Mouse (Mus musculus) midbrain, embryonic 14.5 days (tissue): ENCODE measurements around the gene Col4a3bp. TPM values are rescaled to one million over a fixed set of nuclear protein-coding genes. Genes with fewer than 3 reads are reported as not detected.

ENCODE experiments used
- ATAC-seq: fragments of 200-750 bp; cut with Nextera tagmentation; 2 replicates; pipeline ENCODE4 v1.8.0; 2017; ENCODE audit warnings: moderate number of reproducible peaks, moderate library complexity; ENCODE audit not compliant: low FRiP score, low TSS enrichment
- DNase-seq: peaks from one replicate; pipeline ENCODE4 v3.0.0-alpha.2; 2015
- H3K27ac ChIP-seq: fragments of 300-500 bp; sonication (generic); replicated peaks from 2 replicates; pipeline ENCODE4 v1.5.1; 2014; ENCODE audit warnings: mild to moderate bottlenecking, low read depth, low read length, moderate library complexity
- H3K27me3 ChIP-seq: fragments of 300-500 bp; sonication (generic); 2 replicates; pipeline ENCODE4 v1.6.1; 2014; ENCODE audit warnings: low read length, control low read depth, mixed read lengths; ENCODE audit not compliant: control insufficient read depth, insufficient read depth
- H3K36me3 ChIP-seq: fragments of 300-500 bp; sonication (generic); 2 replicates; pipeline ENCODE4 v1.6.1; 2014; ENCODE audit warnings: low read length, control low read depth; ENCODE audit not compliant: control insufficient read depth, insufficient read depth
- H3K4me1 ChIP-seq: fragments of 300-500 bp; sonication (generic); 2 replicates; pipeline ENCODE4 v1.6.1; 2014; ENCODE audit warnings: mild to moderate bottlenecking, antibody characterized with exemption, low read length, control low read depth; ENCODE audit not compliant: control insufficient read depth, insufficient read depth
- H3K4me2 ChIP-seq: fragments of 300-500 bp; sonication (generic); 2 replicates; pipeline ENCODE4 v1.6.1; 2014; ENCODE audit warnings: mild to moderate bottlenecking, low read length, moderate library complexity
- H3K4me3 ChIP-seq: fragments of 300-500 bp; sonication (generic); replicated peaks from 2 replicates; pipeline ENCODE4 v1.5.1; 2014; ENCODE audit warnings: low read depth, low read length
- H3K9ac ChIP-seq: fragments of 300-500 bp; sonication (generic); replicated peaks from 2 replicates; pipeline ENCODE4 v1.6.1; 2014; ENCODE audit warnings: mild to moderate bottlenecking, low read length, moderate library complexity
- H3K9me3 ChIP-seq: fragments of 300-500 bp; sonication (generic); 2 replicates; pipeline ENCODE4 v1.6.1; 2016; ENCODE audit warnings: low read length, control low read depth, mixed read lengths; ENCODE audit not compliant: control insufficient read depth
- WGBS: fragments of 180-500 bp; shearing (Covaris S2); extraction: QIAGEN DNeasy Blood & Tissue Kit; methylation state at CpG from one replicate; pipeline ENCODE4 v1.1.7; 2014; 5-methylcytosine and 5-hydroxymethylcytosine counted together
- polyA plus RNA-seq: library from polyadenylated mRNA; unstranded; fragments of >200 nt; fragmentation: Nextera tagmentation; extraction: Ambion mirVana; gene quantifications from 2 replicates; pipeline ENCODE4 v1.2.1, GENCODE M21; 2014

The Col4a3bp gene
- polyA plus RNA-seq, 1 experiment from 2014 or later = 9.1 TPM

DNA sequence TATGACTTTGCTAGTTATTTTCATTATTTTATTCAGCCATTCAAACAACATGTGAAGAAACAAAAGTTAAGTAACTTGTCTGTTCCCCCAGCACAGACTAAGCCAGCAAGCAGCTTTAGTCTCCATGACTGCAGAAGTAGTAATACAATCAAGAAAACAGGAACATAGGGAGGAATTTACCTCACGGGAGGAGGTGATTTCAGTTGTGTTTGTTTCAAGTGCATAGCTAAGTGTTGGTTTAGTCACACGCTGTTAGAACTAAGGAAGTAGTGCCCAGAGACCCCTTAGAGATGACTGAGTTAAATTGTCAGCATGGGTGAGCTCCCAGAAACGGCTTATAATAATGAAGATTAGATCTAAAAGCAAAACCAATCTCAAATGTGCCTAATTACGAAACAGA is 5.5 kb downstream of the Col4a3bp start:
- DNase-seq (no peak), ATAC-seq (no peak)
- no peaks in the 10 kb centered on the region for H3K9me3 ChIP-seq
- H3K4me1 ChIP-seq = peaks cover 9% of the 10 kb centered on the region
- H3K9ac ChIP-seq = no peak overlapping the region
- H3K4me3 ChIP-seq = no peak overlapping the region
- H3K36me3 ChIP-seq = no peaks in the 10 kb centered on the region
- no peak overlapping the region for H3K27ac ChIP-seq
- no peaks in the 10 kb centered on the region for H3K27me3 ChIP-seq
- H3K4me2 ChIP-seq = no peak overlapping the region
- WGBS = 73% methylated on average over 4 of the region's 4 CpGs

DNA sequence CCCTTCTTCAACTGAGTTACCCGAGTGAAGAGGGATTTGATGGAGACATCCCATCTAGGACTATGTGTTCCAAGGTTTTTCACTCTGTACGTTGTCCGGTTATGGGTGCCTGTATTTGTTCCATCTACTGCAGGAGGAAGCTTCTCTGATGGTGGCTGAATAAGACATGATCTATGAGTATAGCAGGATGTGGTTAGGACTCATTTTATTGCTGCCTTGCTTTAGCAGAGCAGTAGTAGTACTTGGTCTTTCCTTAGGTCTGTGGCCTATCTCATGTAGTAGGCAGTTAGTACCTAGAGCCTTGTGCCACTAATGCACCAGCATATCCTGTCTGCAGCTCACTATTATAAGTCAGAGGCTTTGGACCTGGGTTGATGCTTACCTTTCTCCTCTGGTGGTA is 12.7 kb downstream of the Col4a3bp start:
- Histone ChIP-seq H3K27me3 (no peaks in the 10 kb centered on the region), H3K4me2 (no peak overlapping the region), H3K4me3 (no peak overlapping the region), H3K9me3 (no peaks in the 10 kb centered on the region), H3K4me1 (no peaks in the 10 kb centered on the region), H3K9ac (no peak overlapping the region), H3K27ac (no peak overlapping the region), H3K36me3 (0 out of 2 replicates have a peak, but pooled peaks cover 2% of the 10 kb centered on the region)
- DNase-seq (no peak), ATAC-seq (no peak)
- 92% methylated on average over 3 of the region's 3 CpGs for WGBS

DNA sequence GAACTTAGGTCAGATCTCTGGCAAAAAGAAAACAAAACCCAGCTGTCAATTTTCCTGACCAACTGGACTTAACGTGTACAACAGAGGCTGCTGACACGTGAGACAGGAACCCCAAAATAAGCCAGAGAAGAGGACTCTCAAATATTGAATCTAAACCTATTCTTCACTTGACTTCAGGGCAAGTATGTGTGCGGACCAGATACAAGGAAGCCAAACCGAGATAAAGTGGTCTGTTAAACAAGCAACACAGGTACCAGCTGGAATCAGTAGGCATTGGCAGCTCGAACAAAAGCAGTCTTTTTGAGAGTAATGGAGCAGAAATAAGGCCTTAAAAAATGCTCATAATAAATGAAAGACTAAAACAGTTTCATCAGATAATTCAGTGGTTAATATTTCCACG is 25.6 kb downstream of the Col4a3bp start:
- Histone ChIP-seq H3K4me1 (no peaks in the 10 kb centered on the region), H3K4me2 (no peak overlapping the region), H3K36me3 (peaks cover 3% of the 10 kb centered on the region; the same call in 1 of the 2 replicates), H3K27ac (no peak overlapping the region), H3K27me3 (no peaks in the 10 kb centered on the region), H3K9me3 (no peaks in the 10 kb centered on the region), H3K4me3 (no peak overlapping the region), H3K9ac (no peak overlapping the region)
- no peak for ATAC-seq
- 77% methylated on average over 6 of the region's 6 CpGs for WGBS
- DNase-seq = no peak

DNA sequence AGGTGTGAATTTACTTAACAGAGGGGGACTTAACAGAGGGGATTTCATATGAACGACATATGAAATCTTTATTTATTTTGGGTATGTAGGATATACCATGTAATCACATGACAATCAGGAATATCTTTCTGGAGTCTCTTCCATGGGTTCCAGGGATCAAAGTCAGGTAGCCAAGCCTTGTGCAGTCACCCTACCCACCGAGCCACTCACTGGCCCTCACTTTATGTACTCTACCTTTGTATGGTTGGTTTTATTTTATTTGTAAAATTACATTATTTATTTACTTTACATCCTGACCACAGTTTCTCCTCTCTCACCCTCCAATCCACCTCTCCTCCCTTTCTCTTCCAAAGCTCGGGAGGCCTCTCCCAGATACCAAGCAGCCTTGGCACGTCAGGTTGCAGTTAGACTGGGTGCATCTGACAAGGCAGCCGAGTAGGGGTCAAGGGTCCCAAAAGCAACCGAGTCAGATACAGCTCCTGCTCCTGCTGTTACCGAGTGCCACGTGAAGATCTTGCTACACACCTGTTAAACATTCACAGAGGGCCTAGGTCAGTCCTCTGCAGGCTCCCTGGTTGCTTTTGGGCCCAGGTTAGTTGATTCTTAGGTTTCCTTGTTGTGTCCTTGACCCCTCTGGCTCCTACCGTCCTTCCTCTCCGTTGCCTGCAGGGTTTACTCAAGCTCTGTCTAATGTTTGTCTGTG is 28.0 kb downstream of the Col4a3bp start:
- H3K27me3 ChIP-seq = no peaks in the 10 kb centered on the region
- WGBS = 75% methylated on average over 10 of the region's 10 CpGs

DNA sequence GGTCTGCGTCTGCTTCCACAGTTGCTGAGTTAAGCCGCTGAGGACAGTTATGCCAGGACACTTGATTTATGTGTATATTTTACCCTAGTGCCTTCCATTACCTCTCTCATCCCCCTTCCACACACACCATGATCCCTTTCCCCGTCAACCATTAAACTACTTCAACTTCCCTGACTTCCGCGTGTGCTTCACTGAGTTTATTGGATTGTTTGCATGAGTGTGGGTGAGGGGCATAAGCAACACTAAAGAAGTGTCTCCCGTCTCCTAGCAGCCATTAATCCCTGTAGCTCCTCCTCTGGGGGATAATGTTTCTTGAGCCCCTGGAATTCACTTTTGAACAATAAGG is 28.6 kb downstream of the Col4a3bp start:
- WGBS = 55% methylated on average over 6 of the region's 6 CpGs
- H3K4me3 ChIP-seq = no peak overlapping the region
- ATAC-seq = no peak

More for the DNA sequence above, 28.0 kb downstream of the Col4a3bp start:
- Histone ChIP-seq H3K27ac (no peak overlapping the region), H3K4me2 (no peak overlapping the region), H3K36me3 (peaks cover 6% of the 10 kb centered on the region; the same call in 1 of the 2 replicates), H3K4me1 (no peaks in the 10 kb centered on the region), H3K9me3 (no peaks in the 10 kb centered on the region), H3K9ac (no peak overlapping the region), H3K4me3 (no peak overlapping the region)
- DNase-seq (no peak), ATAC-seq (no peak)

DNA sequence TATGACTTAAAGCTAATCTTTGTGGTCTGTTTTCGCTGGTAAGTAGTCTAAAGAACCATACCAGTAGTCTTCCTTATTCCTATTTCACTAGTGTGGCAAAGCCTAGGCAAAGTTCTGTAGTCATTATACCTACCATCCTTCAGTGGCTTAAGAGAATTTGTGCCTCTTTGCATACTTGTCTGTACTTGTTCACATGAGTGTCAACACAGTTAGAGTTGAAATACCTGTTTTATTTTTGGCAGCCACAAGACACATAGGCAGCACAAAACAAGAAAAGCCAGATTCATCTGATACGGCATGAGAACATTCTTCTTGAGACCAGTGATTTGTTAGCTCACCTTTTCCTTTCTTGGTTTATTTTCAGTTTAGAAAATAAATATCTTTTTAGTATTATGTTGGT is 31.8 kb downstream of the Col4a3bp start:
- no peak for DNase-seq
- Histone ChIP-seq H3K9ac (no peak overlapping the region), H3K9me3 (no peaks in the 10 kb centered on the region), H3K27me3 (no peaks in the 10 kb centered on the region), H3K36me3 (peaks cover 6% of the 10 kb centered on the region; the same call in 1 of the 2 replicates), H3K27ac (no peak overlapping the region), H3K4me3 (no peak overlapping the region), H3K4me1 (no peaks in the 10 kb centered on the region), H3K4me2 (no peak overlapping the region)
- 96% methylated on average over 2 of the region's 2 CpGs for WGBS
- ATAC-seq = no peak

More for the DNA sequence above, 28.6 kb downstream of the Col4a3bp start:
- Histone ChIP-seq H3K9ac (no peak overlapping the region), H3K27me3 (no peaks in the 10 kb centered on the region), H3K9me3 (no peaks in the 10 kb centered on the region), H3K4me2 (no peak overlapping the region), H3K36me3 (peaks cover 6% of the 10 kb centered on the region; the same call in 1 of the 2 replicates), H3K27ac (no peak overlapping the region), H3K4me1 (no peaks in the 10 kb centered on the region)
- DNase-seq = no peak

DNA sequence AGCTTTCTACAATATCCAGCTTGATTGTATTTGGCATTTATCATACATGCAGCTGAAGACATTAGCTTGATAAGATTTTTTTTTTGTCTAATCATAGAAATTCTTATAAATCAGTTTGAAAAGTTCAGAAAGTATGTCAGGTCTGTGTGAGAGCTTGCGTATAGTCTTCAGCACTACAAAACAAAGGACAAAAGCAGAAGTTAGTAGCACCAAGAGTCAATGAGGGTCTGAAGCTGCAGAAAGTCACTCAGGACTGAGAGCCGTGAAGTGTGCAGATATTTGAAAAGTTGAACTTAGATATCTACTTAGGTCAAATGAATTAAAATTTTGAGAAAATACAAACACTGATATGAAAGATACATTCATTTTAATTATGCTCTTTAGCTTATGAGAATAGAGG is 36.7 kb downstream of the Col4a3bp start:
- Histone ChIP-seq H3K4me2 (no peak overlapping the region), H3K27me3 (no peaks in the 10 kb centered on the region), H3K27ac (no peak overlapping the region), H3K4me1 (no peaks in the 10 kb centered on the region), H3K9ac (no peak overlapping the region), H3K4me3 (no peak overlapping the region), H3K9me3 (no peaks in the 10 kb centered on the region), H3K36me3 (no peaks in the 10 kb centered on the region)
- DNase-seq (no peak), ATAC-seq (no peak)
- WGBS = 91% methylated on average over 2 of the region's 2 CpGs

DNA sequence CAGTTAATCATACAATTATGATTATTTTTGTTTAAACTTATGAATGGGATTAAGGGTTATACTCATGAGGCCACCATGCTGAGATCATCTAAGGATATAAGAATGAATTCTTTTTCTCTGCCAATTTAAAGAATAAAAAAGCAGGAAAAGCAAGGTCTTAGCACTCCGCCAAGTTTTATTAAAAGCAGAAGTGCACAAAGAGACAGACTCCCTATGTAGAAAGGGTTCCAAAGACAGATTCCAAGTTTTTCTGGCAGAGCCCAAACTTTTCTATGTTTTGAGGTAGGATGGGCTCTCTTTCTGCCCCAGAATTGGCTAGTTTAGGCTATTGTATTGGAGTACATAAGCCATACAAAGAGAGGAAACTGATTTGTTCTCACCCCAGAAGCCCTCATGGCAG is 37.6 kb downstream of the Col4a3bp start:
- 74% methylated on average over 1 of the region's 1 CpGs for WGBS
- Histone ChIP-seq H3K9me3 (no peaks in the 10 kb centered on the region), H3K4me3 (no peak overlapping the region), H3K4me2 (no peak overlapping the region), H3K27ac (no peak overlapping the region), H3K36me3 (no peaks in the 10 kb centered on the region), H3K4me1 (no peaks in the 10 kb centered on the region), H3K27me3 (no peaks in the 10 kb centered on the region), H3K9ac (no peak overlapping the region)
- DNase-seq (no peak), ATAC-seq (no peak)

DNA sequence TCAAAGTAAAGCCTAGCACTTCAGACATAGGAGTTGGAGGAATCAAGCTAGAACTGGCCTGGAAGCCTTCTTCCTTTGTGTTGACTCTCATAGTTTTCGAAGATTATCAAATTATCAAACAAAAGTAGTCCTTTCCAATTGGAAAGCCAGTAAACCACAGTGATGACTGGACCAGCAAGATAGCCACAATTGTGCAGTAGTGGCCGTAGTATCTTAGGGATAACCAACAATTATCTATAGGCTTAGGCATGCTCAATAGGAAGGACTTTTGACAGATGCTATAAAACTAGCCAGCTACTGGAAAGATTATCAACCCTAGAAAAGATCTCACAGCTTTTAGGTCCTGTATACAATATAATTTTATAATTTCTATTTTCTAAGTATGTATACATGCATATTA is 41.8 kb downstream of the Col4a3bp start:
- Histone ChIP-seq H3K27ac (no peak overlapping the region), H3K4me1 (no peaks in the 10 kb centered on the region), H3K4me2 (no peak overlapping the region), H3K9ac (no peak overlapping the region), H3K36me3 (no peaks in the 10 kb centered on the region), H3K27me3 (no peaks in the 10 kb centered on the region), H3K4me3 (no peak overlapping the region), H3K9me3 (no peaks in the 10 kb centered on the region)
- WGBS = 91% methylated on average over 2 of the region's 2 CpGs
- ATAC-seq = no peak
- no peak for DNase-seq
